Mouse (Mus musculus) lung, postnatal 0 days (tissue): ENCODE measurements around the gene Zfp277.

Experiments used
- CTCF ChIP-seq: IDR thresholded peaks from 2 replicates; pipeline ENCODE4 v1.5.1; 2016; ENCODE audit warnings: antibody characterized with exemption, mild to moderate bottlenecking
- EP300 ChIP-seq: IDR thresholded peaks from 2 replicates; pipeline ENCODE4 v1.6.1; 2016; ENCODE audit warnings: antibody characterized with exemption, mild to moderate bottlenecking, control low read depth

DNA sequence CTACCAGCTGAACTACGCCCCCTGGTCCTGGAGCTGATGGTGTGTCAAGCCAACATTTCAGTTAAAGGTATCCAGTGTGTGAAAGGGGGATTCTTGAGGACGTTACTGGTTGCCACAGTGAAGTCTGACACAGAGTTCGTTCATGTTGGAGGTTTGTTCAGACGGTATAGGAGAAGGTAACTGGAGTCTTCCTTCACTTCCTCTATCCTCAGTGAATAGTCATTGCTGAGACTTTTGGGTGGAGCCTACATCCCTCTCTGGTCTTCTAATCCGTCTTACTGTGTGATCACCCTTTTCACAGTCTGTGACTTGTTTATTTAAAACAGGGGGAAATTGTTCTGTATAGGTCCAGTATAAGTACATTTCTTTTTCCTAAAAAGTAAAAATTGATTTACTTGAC, 23.3 kb upstream of the Zfp277 start:
- TF ChIP-seq EP300 (no peak), CTCF (no peak)
